In the genomic region with DNA sequence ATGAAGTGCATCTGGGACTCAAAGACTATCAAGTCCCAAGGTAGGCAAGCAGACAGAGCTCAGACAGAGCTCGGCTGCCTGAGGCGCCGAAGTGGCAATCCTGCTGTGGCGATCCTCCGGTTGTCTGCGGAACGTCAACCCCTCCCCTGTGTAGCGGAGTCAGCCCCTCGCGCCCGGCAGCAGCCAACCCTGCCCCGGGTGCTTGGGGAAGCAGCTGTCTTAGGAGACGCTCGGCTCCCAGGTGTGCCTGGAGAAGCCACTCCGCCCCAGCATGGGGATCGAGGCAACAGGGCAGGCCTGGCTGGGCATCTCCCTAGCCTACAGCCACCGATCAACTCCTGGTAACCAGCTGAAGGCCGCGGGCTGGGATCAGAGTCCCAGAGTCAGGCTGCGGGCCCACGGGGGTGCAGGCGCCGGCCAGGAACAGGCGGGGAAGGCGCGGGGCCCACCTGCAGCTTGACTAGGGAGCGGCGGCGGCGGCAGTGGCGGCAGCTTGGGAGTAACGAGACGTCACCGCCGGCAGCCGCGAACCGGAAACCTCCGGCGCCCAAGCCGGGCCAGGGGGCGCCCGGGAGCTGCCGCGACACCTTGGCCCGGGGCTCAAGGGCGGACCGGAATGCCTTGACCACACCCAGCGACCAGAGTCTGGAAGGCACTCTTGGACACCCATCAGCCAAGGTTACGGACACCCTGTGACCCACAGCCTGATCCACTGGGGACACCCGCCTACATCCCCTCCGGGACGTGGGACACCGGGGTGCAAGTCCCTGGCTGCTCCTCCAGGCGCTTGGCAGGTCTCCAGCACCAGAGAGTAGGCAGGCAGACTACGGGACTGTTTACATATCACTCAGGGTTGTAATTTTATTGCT, we compare ENCODE assay signal across 8 mouse cellular contexts. TPM values are rescaled to one million over a fixed set of nuclear protein-coding genes. Genes with fewer than 3 reads are reported as not detected.
DNase-seq lines count a peak whose midpoint lies in the region; ATAC-seq lines count a peak whose summit lies in the region.

Gene Eogt, minus strand, starts transcription at position 800 of the 869 bp plus-strand sequence.

- peaks cover 7% of the 10 kb centered on the region for H3K27me3 ChIP-seq in forebrain, embryonic 12.5 days
- no peaks in the 10 kb centered on the region for H3K27me3 ChIP-seq in heart, embryonic 16.5 days (ENCODE audit: control insufficient read depth, insufficient read depth, low read length)
- no peaks in the 10 kb centered on the region for H3K27me3 ChIP-seq in liver, embryonic 15.5 days
- H3K27me3 ChIP-seq in neural tube, embryonic 11.5 days (ENCODE audit: control insufficient read depth, insufficient read depth, low read length): no peaks in the 10 kb centered on the region
- H3K27me3 ChIP-seq in stomach, embryonic 16.5 days (ENCODE audit: control insufficient read depth, insufficient read depth, low read length): no peaks in the 10 kb centered on the region

- peak within 1 kb of the TSS; percentile 70 for H3K4me3 ChIP-seq in forebrain, embryonic 12.5 days (replicated peaks)
- H3K4me3 ChIP-seq in heart, embryonic 16.5 days (ENCODE audit: low read length): peak within 1 kb of the TSS; percentile 78
- peak within 1 kb of the TSS; percentile 68 for H3K4me3 ChIP-seq in liver, embryonic 15.5 days (replicated peaks)
- H3K4me3 ChIP-seq in neural tube, embryonic 11.5 days (ENCODE audit: low read depth, low read length): peak within 1 kb of the TSS; percentile 66
- peak within 1 kb of the TSS; percentile 82 for H3K4me3 ChIP-seq in stomach, embryonic 16.5 days (replicated peaks; ENCODE audit: low read length)

- H3K4me2 ChIP-seq in forebrain, embryonic 12.5 days: peak within 1 kb of the TSS; percentile 98
- peak within 1 kb of the TSS; percentile 87 for H3K4me2 ChIP-seq in heart, embryonic 16.5 days (ENCODE audit: low read depth, low read length)
- peak within 1 kb of the TSS; percentile 97 for H3K4me2 ChIP-seq in liver, embryonic 15.5 days
- H3K4me2 ChIP-seq in neural tube, embryonic 11.5 days (ENCODE audit: low read depth): peak within 1 kb of the TSS; percentile 99
- H3K4me2 ChIP-seq in stomach, embryonic 16.5 days (ENCODE audit: low read depth, low read length): peak within 1 kb of the TSS; percentile 97

- H3K9me3 ChIP-seq in forebrain, embryonic 12.5 days: no peaks in the 10 kb centered on the region
- no peaks in the 10 kb centered on the region for H3K9me3 ChIP-seq in heart, embryonic 16.5 days (replicated peaks; ENCODE audit: control insufficient read depth, low read length)
- H3K9me3 ChIP-seq in liver, embryonic 15.5 days (replicated peaks): no peaks in the 10 kb centered on the region
- H3K9me3 ChIP-seq in neural tube, embryonic 11.5 days (ENCODE audit: control insufficient read depth, low read length): no peaks in the 10 kb centered on the region
- no peaks in the 10 kb centered on the region for H3K9me3 ChIP-seq in stomach, embryonic 16.5 days (replicated peaks; ENCODE audit: control insufficient read depth, low read length)

- peaks cover 22% of the 10 kb centered on the region for H3K4me1 ChIP-seq in forebrain, embryonic 12.5 days
- H3K4me1 ChIP-seq in heart, embryonic 16.5 days (ENCODE audit: control insufficient read depth, insufficient read depth, low read length): peaks cover 13% of the 10 kb centered on the region
- H3K4me1 ChIP-seq in liver, embryonic 15.5 days (replicated peaks): peaks cover 21% of the 10 kb centered on the region
- H3K4me1 ChIP-seq in neural tube, embryonic 11.5 days (ENCODE audit: control insufficient read depth, insufficient read depth, low read length): peaks cover 6% of the 10 kb centered on the region; the same call in 1 of the 2 replicates
- H3K4me1 ChIP-seq in stomach, embryonic 16.5 days (ENCODE audit: control insufficient read depth, insufficient read depth, low read length): peaks cover 14% of the 10 kb centered on the region

- peak within 1 kb of the TSS; percentile 62 for H3K27ac ChIP-seq in forebrain, embryonic 12.5 days
- H3K27ac ChIP-seq in heart, embryonic 16.5 days (ENCODE audit: low read length): peak within 1 kb of the TSS; percentile 82
- peak within 1 kb of the TSS; percentile 56; the same call in 1 of the 2 replicates for H3K27ac ChIP-seq in liver, embryonic 15.5 days (replicated peaks)
- H3K27ac ChIP-seq in neural tube, embryonic 11.5 days (ENCODE audit: low read depth, low read length): peak within 1 kb of the TSS; percentile 62; the same call in 1 of the 2 replicates
- peak within 1 kb of the TSS; percentile 87 for H3K27ac ChIP-seq in stomach, embryonic 16.5 days (ENCODE audit: low read length)

- WGBS in forebrain, embryonic 12.5 days: under 1% methylated on average over 54 of the region's 56 CpGs
- 1% methylated on average over 52 of the region's 56 CpGs for WGBS in heart, embryonic 16.5 days
- WGBS in liver, embryonic 15.5 days (ENCODE audit: insufficient replicate concordance): under 1% methylated on average over 55 of the region's 56 CpGs
- under 1% methylated on average over 56 of the region's 56 CpGs for WGBS in neural tube, embryonic 11.5 days
- under 1% methylated on average over 56 of the region's 56 CpGs for WGBS in stomach, embryonic 16.5 days

- ATAC-seq in forebrain, embryonic 12.5 days (ENCODE audit: low FRiP score): peak; percentile 66
- peak; percentile 73 for ATAC-seq in heart, embryonic 16.5 days (replicated peaks; ENCODE audit: extremely low read depth, insufficient read depth, low FRiP score)
- peak; percentile 73 for ATAC-seq in liver, embryonic 15.5 days (ENCODE audit: insufficient read depth)
- ATAC-seq in neural tube, embryonic 11.5 days (ENCODE audit: insufficient read depth, low FRiP score, low TSS enrichment): peak; percentile 62
- peak; percentile 83 for ATAC-seq in stomach, embryonic 16.5 days (ENCODE audit: insufficient read depth, low FRiP score)

- H3K36me3 ChIP-seq in forebrain, embryonic 12.5 days (replicated peaks): no peaks in the 10 kb centered on the region
- H3K36me3 ChIP-seq in heart, embryonic 16.5 days (ENCODE audit: control insufficient read depth, insufficient read depth): peaks cover 7% of the 10 kb centered on the region
- H3K36me3 ChIP-seq in liver, embryonic 15.5 days (replicated peaks): peaks cover 2% of the 10 kb centered on the region
- no peaks in the 10 kb centered on the region for H3K36me3 ChIP-seq in neural tube, embryonic 11.5 days (ENCODE audit: control insufficient read depth, insufficient read depth, low read length)
- H3K36me3 ChIP-seq in stomach, embryonic 16.5 days (ENCODE audit: control insufficient read depth, insufficient read depth, low read length): 0 out of 2 replicates have a peak, but pooled peaks cover 4% of the 10 kb centered on the region

- peak within 1 kb of the TSS; percentile 80 for H3K9ac ChIP-seq in forebrain, embryonic 12.5 days
- peak within 1 kb of the TSS; percentile 86 for H3K9ac ChIP-seq in heart, embryonic 16.5 days (ENCODE audit: low read length)
- H3K9ac ChIP-seq in liver, embryonic 15.5 days: peak within 1 kb of the TSS; percentile 76
- H3K9ac ChIP-seq in neural tube, embryonic 11.5 days (ENCODE audit: low read length): peak within 1 kb of the TSS; percentile 87
- H3K9ac ChIP-seq in stomach, embryonic 16.5 days (ENCODE audit: low read length): peak within 1 kb of the TSS; percentile 96

- DNase-seq in CD8-positive naive resting alpha-beta T cell, adult 2 months (ENCODE audit: low read depth in 2 of 2, low spot score in 2 of 2): peak; percentile 54 to 59
- peak; percentile 52 for DNase-seq in c-Kit-positive CD71-negative TER-119-negative erythroid progenitor cells, embryonic 14.5 days (ENCODE audit: low read depth)
- DNase-seq in kidney, postnatal 36 days: peak; percentile 91 to 95
- peak; percentile 71 for DNase-seq in neural tube, embryonic 11.5 days (ENCODE audit: low spot score)

RNA-seq across cellular contexts. Expression of gene Eogt, which starts in this region (rescaled TPM):
- polyA plus RNA-seq in forebrain, embryonic 12.5 days (2016; fragmentation: Nextera tagmentation; extraction: Ambion mirVana): 8.0 and 8.1 TPM in 2 replicates
- 14.7 and 15.6 TPM in 2 replicates for polyA plus RNA-seq in heart, embryonic 16.5 days (2015; fragmentation: Nextera tagmentation; extraction: Ambion mirVana)
- polyA plus RNA-seq in liver, embryonic 15.5 days (2015; fragmentation: Nextera tagmentation; extraction: Ambion mirVana): 1.8 and 2.5 TPM in 2 replicates
- polyA plus RNA-seq in neural tube, embryonic 11.5 days (2014; fragmentation: Nextera tagmentation; extraction: Ambion mirVana): 10.5 and 10.7 TPM in 2 replicates
- 12.7 and 14.7 TPM in 2 replicates for polyA plus RNA-seq in stomach, embryonic 16.5 days (2015; fragmentation: Nextera tagmentation; extraction: Ambion mirVana)

Comparison
In these comparisons a context has a peak if more than half of its experiments do, and no peak if none do; other contexts are left out.
1. Peak in every context shown above with its lines: DNase-seq, ATAC-seq, H3K4me3 ChIP-seq and H3K27ac ChIP-seq.